Mouse (Mus musculus): ENCODE results near the gene Sgip1.

Gene Sgip1

DNA sequence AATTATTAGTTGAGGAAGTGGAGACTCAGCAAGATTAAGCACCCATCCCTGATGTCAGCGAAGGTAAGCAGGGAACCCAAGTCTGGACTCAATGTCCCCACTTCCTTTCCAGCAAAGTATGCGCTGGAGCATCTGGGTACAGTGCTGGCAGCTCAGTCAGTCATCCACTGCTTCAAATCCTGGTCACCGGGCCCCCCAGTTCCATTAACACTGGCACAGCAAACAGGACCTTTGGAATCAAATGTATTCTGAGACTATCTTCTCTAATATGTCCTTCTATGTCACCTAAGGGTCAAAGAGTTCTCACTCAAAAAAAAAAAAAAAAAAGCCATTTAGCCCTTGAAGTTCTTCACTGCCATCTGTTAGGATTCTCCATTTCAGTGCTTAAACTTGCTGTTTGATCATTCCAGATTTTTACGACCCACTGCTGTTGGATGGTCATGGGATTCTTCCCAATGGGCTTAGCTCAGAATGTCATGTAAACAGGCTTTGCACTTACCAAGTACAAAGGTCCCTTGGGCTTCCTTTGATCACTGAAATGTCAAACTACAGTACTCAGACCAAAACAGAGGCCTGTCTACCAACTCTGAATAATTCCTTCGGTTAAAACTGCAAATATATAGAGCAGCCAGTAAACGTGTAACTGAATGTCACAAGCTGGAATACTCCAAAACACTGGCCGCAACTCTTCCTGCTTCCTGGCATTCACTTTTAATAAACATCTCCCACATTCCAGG lies 99.1 kb downstream of the Sgip1 start:
- no peak for DNase-seq (ENCODE audit: extremely low read depth, low read depth, low spot score)

DNA sequence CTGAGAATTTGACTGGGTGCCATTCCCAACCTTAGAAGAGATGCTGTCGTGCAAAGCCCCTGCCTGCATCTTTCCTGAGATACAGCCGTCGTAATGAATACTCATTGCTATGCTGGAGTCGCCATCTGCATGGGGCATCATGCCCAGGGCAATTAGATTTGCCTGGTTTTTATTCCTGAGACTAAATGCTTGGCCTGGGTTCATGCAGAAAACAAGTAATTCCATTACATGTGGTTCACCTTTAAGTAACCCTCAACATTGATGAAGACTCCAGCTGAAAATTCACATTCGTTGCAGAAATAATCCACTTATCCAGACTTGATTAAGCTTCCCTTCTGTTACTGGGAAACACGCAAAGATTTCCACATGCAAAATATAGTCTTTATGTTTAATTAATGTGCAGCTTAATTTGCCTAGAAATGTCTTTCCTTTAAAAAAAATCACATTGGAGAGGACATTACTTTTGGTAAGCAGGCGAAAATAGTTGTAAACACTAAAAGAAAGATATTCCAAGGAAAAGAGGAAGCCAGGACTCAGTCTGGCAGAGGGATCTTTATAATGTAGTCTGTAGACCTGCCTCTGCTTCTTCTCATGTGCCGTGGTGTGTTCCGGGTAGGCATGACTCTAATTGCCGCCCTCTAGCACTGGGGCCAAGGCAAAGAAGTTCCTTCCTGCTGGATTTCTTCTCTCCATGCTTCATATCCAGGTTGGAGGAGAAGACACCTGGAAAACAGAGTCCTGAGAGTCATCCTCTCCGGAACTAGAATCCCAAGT lies 100.0 kb downstream of the Sgip1 start:
- no peak for DNase-seq (ENCODE audit: extremely low read depth, low read depth, low spot score)

- no peak for DNase-seq (ENCODE audit: extremely low read depth, low read depth, low spot score)
Measured at GRCm38 (mm10) chr4:102850498-102850897, 109.4 kb downstream of the Sgip1 start.

- DNase-seq (ENCODE audit: extremely low read depth, low read depth, low spot score) = no peak
Measured at GRCm38 (mm10) chr4:102851161-102851560, 110.1 kb downstream of the Sgip1 start.

- no peak for DNase-seq (ENCODE audit: extremely low read depth, low read depth, low spot score)
Measured at GRCm38 (mm10) chr4:102852290-102852689, 111.2 kb downstream of the Sgip1 start.

- DNase-seq (ENCODE audit: extremely low read depth, low read depth, low spot score) = no peak
Measured at GRCm38 (mm10) chr4:102852808-102853207, 111.7 kb downstream of the Sgip1 start.

GRCm38 (mm10) chr4:102853330-102854022 lies 112.4 kb downstream of the Sgip1 start:
- DNase-seq (ENCODE audit: extremely low read depth, low read depth, low spot score) = no peak

- no peak for DNase-seq (ENCODE audit: extremely low read depth, low read depth, low spot score)
Measured at GRCm38 (mm10) chr4:102854928-102855892, 114.1 kb downstream of the Sgip1 start.

DNA sequence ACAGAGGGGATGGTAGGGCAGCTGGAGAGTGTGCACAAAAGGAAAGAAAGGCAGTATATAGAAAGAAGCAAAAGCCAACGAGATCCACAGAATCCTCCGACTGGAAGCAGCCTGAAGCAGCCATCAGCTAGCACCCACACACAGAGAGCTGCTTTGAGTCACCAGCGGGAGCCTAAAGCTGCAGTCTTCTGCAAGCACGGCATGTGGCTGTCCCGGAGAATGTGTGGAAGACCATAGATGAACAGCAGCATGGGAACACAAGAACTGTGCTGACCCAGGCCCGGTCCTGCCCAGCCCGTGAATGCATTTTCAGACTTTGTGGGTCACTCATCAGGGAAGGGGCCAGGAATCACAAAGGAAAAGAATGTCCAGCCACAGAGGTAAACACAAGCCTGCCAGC lies 115.0 kb downstream of the Sgip1 start:
- no peak for DNase-seq (ENCODE audit: extremely low read depth, low read depth, low spot score)

DNA sequence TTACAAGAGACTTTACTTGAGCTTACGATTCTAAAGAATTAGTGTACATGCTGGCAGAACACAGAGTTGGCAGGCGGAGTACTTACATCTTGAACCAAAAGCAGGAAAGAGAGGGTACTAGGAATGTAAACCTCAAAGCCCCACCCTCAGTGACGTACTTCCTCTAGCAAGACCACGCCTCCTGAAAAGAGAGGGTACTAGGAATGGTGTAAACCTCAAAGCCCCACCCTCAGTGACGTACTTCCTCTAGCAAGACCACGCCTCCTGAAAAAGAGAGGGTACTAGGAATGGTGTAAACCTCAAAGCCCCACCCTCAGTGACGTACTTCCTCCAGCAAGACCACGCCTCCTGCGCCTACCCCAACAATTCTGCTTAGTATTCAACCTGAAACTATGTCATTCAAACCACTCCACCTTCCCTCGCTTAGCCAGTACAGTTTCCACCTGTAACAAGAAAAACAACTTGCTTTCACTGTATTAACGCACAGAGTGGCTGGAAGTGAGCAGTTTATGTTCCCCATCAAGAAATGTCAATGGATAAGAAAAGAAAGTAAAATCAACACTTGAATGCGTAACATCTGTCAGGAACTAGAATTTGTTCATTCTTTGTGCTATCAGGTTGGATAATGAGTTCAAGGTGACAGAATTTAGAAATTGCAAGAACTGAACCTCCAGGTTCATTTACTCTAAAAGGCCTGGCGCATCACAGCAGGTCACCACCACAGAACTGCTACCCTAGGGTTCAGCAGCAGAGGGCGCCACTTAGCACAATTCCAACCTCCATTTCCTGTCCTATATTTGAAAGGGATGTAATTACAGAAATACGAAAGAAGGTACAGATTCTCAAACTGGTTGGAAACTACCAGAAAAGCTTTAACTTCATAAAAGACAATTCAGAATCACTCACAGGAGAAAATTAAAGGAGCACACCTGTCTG lies 118.4 kb downstream of the Sgip1 start:
- no peak for DNase-seq (ENCODE audit: extremely low read depth, low read depth, low spot score)

- no peak for DNase-seq (ENCODE audit: extremely low read depth, low read depth, low spot score)
Measured at GRCm38 (mm10) chr4:102862751-102863710, 121.9 kb downstream of the Sgip1 start.

GRCm38 (mm10) chr4:102866531-102866930 lies 125.4 kb downstream of the Sgip1 start:
- no peak for DNase-seq (ENCODE audit: extremely low read depth, low read depth, low spot score)

GRCm38 (mm10) chr4:102871274-102871673 lies 130.2 kb downstream of the Sgip1 start:
- DNase-seq (ENCODE audit: extremely low read depth, low read depth, low spot score) = no peak

- no peak for DNase-seq (ENCODE audit: extremely low read depth, low read depth, low spot score)
Measured at GRCm38 (mm10) chr4:102883142-102883541, 142.0 kb downstream of the Sgip1 start.

DNA sequence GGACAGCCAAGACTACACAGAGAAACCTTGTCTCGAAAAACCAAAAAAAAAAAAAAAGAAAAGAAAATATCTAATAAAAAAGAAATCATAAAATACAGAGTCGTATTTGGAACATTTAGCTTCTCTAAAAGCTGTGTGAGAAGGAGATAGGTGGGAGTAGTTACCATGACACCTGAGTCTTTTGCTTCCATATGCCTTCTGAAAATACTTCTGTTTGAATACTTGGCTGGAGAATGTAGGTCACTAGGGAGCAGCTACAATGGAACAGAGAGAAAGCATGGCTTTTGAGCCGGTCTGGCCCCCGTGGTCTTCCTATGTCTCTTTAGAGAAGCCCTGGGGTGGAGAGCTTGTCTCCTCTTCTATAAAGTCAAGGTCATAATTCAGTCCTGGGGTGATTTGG lies 143.1 kb downstream of the Sgip1 start:
- DNase-seq (ENCODE audit: extremely low read depth, low read depth, low spot score) = no peak

- no peak for DNase-seq (ENCODE audit: extremely low read depth, low read depth, low spot score)
Measured at GRCm38 (mm10) chr4:102886459-102886858, 145.4 kb downstream of the Sgip1 start.

GRCm38 (mm10) chr4:102886902-102887301 lies 145.8 kb downstream of the Sgip1 start:
- no peak for DNase-seq (ENCODE audit: extremely low read depth, low read depth, low spot score)
